Mouse (Mus musculus): ENCODE measurements around the gene Slc6a8. TPM values are rescaled to one million over a fixed set of nuclear protein-coding genes. Genes with fewer than 3 reads are reported as not detected.

The Slc6a8 gene
- polyA plus RNA-seq, 1 experiment from 2014 or later, result 0.50 TPM

- Histone ChIP-seq H3K4me2 (ENCODE audit: low read depth, low read length) (no peak overlapping the region), H3K36me3 (ENCODE audit: control insufficient read depth, insufficient read depth) (no peaks in the 10 kb centered on the region), H3K27ac (ENCODE audit: low read length) (no peak overlapping the region), H3K9ac (ENCODE audit: low read depth, low read length) (no peak overlapping the region), H3K4me1 (ENCODE audit: control insufficient read depth, low read depth, low read length) (no peaks in the 10 kb centered on the region), H3K4me3 (ENCODE audit: low read depth, low read length) (no peak overlapping the region), H3K27me3 (ENCODE audit: control insufficient read depth, insufficient read depth, low read depth, low read length) (no peaks in the 10 kb centered on the region; the same call in 1 of the 2 replicates), H3K9me3 (replicated peaks; ENCODE audit: control insufficient read depth, low read length) (no peaks in the 10 kb centered on the region)
- 21% methylated on average over 6 of the region's 6 CpGs for WGBS (ENCODE audit: insufficient replicate concordance)
- ATAC-seq (ENCODE audit: low read depth), result no peak; the same call in 1 of the 2 replicates
Observed at GRCm38 (mm10) chrX:73654177-73654576, 18.8 kb upstream of the Slc6a8 start.

- H3K9me3 ChIP-seq (replicated peaks; ENCODE audit: control insufficient read depth, low read length), result no peaks in the 10 kb centered on the region
- H3K36me3 ChIP-seq (ENCODE audit: control insufficient read depth, insufficient read depth), result no peaks in the 10 kb centered on the region
- peaks cover 6% of the 10 kb centered on the region for H3K27me3 ChIP-seq (ENCODE audit: control insufficient read depth, insufficient read depth, low read depth, low read length)
- H3K4me3 ChIP-seq (ENCODE audit: low read depth, low read length), result no peak overlapping the region
- no peak overlapping the region for H3K27ac ChIP-seq (ENCODE audit: low read length)
- H3K4me2 ChIP-seq (ENCODE audit: low read depth, low read length), result no peak overlapping the region
- WGBS (ENCODE audit: insufficient replicate concordance), result 23% methylated on average over 3 of the region's 3 CpGs
- H3K9ac ChIP-seq (ENCODE audit: low read depth, low read length), result no peak overlapping the region
- no peak for ATAC-seq (ENCODE audit: low read depth)
- H3K4me1 ChIP-seq (ENCODE audit: control insufficient read depth, low read depth, low read length), result no peaks in the 10 kb centered on the region
Observed at GRCm38 (mm10) chrX:73655529-73655928, 17.4 kb upstream of the Slc6a8 start.

GRCm38 (mm10) chrX:73658391-73658790 is 14.6 kb upstream of the Slc6a8 start:
- WGBS (ENCODE audit: insufficient replicate concordance), result 28% methylated on average over 7 of the region's 7 CpGs
- H3K9ac ChIP-seq (ENCODE audit: low read depth, low read length), result no peak overlapping the region

GRCm38 (mm10) chrX:73658936-73659574 is 13.9 kb upstream of the Slc6a8 start:
- 56% methylated on average over 13 of the region's 13 CpGs for WGBS (ENCODE audit: insufficient replicate concordance)
- no peak overlapping the region for H3K4me2 ChIP-seq (ENCODE audit: low read depth, low read length)
- H3K27ac ChIP-seq (ENCODE audit: low read length), result no peak overlapping the region
- H3K9ac ChIP-seq (ENCODE audit: low read depth, low read length), result no peak overlapping the region
- no peaks in the 10 kb centered on the region for H3K9me3 ChIP-seq (replicated peaks; ENCODE audit: control insufficient read depth, low read length)
- H3K27me3 ChIP-seq (ENCODE audit: control insufficient read depth, insufficient read depth, low read depth, low read length), result peaks cover 6% of the 10 kb centered on the region
- no peaks in the 10 kb centered on the region for H3K4me1 ChIP-seq (ENCODE audit: control insufficient read depth, low read depth, low read length)
- no peak for ATAC-seq (ENCODE audit: low read depth)
- no peaks in the 10 kb centered on the region for H3K36me3 ChIP-seq (ENCODE audit: control insufficient read depth, insufficient read depth)
- H3K4me3 ChIP-seq (ENCODE audit: low read depth, low read length), result no peak overlapping the region

More at GRCm38 (mm10) chrX:73658391-73658790, 14.6 kb upstream of the Slc6a8 start:
- Histone ChIP-seq H3K27me3 (ENCODE audit: control insufficient read depth, insufficient read depth, low read depth, low read length) (peaks cover 6% of the 10 kb centered on the region), H3K9me3 (replicated peaks; ENCODE audit: control insufficient read depth, low read length) (no peaks in the 10 kb centered on the region), H3K27ac (ENCODE audit: low read length) (no peak overlapping the region), H3K36me3 (ENCODE audit: control insufficient read depth, insufficient read depth) (no peaks in the 10 kb centered on the region), H3K4me1 (ENCODE audit: control insufficient read depth, low read depth, low read length) (no peaks in the 10 kb centered on the region), H3K4me2 (ENCODE audit: low read depth, low read length) (no peak overlapping the region), H3K4me3 (ENCODE audit: low read depth, low read length) (no peak overlapping the region)
- ATAC-seq (ENCODE audit: low read depth), result no peak

- ATAC-seq (ENCODE audit: low read depth), result no peak
- peak within 1 kb of the TSS; percentile 57 for H3K4me2 ChIP-seq (ENCODE audit: low read depth, low read length)
- 20% methylated on average over 54 of the region's 57 CpGs for WGBS (ENCODE audit: insufficient replicate concordance)
- H3K4me1 ChIP-seq (ENCODE audit: control insufficient read depth, low read depth, low read length), result no peaks in the 10 kb centered on the region
- H3K36me3 ChIP-seq (ENCODE audit: control insufficient read depth, insufficient read depth), result no peaks in the 10 kb centered on the region
- no peak within 1 kb of the TSS for H3K27ac ChIP-seq (ENCODE audit: low read length)
- H3K9me3 ChIP-seq (replicated peaks; ENCODE audit: control insufficient read depth, low read length), result no peaks in the 10 kb centered on the region
- H3K27me3 ChIP-seq (ENCODE audit: control insufficient read depth, insufficient read depth, low read depth, low read length), result peaks cover 6% of the 10 kb centered on the region
- H3K9ac ChIP-seq (ENCODE audit: low read depth, low read length), result peak within 1 kb of the TSS; percentile 16; the same call in 1 of the 2 replicates
- peak within 1 kb of the TSS; percentile 40 for H3K4me3 ChIP-seq (ENCODE audit: low read depth, low read length)
Observed at GRCm38 (mm10) chrX:73659575-73660283, 13.2 kb upstream of the Slc6a8 start, which contains the start of gene Pnck. Gene Pnck (minus strand): TSS chrX:73660117.

- Histone ChIP-seq H3K27me3 (ENCODE audit: control insufficient read depth, insufficient read depth, low read depth, low read length) (peaks cover 6% of the 10 kb centered on the region), H3K4me1 (ENCODE audit: control insufficient read depth, low read depth, low read length) (no peaks in the 10 kb centered on the region), H3K4me3 (ENCODE audit: low read depth, low read length) (peak overlapping the region; percentile 40), H3K9ac (ENCODE audit: low read depth, low read length) (no peak overlapping the region; the same call in 1 of the 2 replicates), H3K9me3 (replicated peaks; ENCODE audit: control insufficient read depth, low read length) (no peaks in the 10 kb centered on the region), H3K27ac (ENCODE audit: low read length) (no peak overlapping the region), H3K4me2 (ENCODE audit: low read depth, low read length) (peak overlapping the region; percentile 57), H3K36me3 (ENCODE audit: control insufficient read depth, insufficient read depth) (no peaks in the 10 kb centered on the region)
- ATAC-seq (ENCODE audit: low read depth), result no peak
- 50% methylated on average over 3 of the region's 3 CpGs for WGBS (ENCODE audit: insufficient replicate concordance)
Observed at GRCm38 (mm10) chrX:73660284-73660665, 12.7 kb upstream of the Slc6a8 start.

GRCm38 (mm10) chrX:73663143-73663542 is 9.8 kb upstream of the Slc6a8 start:
- H3K4me1 ChIP-seq (ENCODE audit: control insufficient read depth, low read depth, low read length), result no peaks in the 10 kb centered on the region
- peaks cover 6% of the 10 kb centered on the region for H3K27me3 ChIP-seq (ENCODE audit: control insufficient read depth, insufficient read depth, low read depth, low read length)
- no peaks in the 10 kb centered on the region for H3K9me3 ChIP-seq (replicated peaks; ENCODE audit: control insufficient read depth, low read length)
- H3K9ac ChIP-seq (ENCODE audit: low read depth, low read length), result no peak overlapping the region
- H3K36me3 ChIP-seq (ENCODE audit: control insufficient read depth, insufficient read depth), result no peaks in the 10 kb centered on the region
- no peak overlapping the region for H3K4me3 ChIP-seq (ENCODE audit: low read depth, low read length)
- H3K27ac ChIP-seq (ENCODE audit: low read length), result no peak overlapping the region
- ATAC-seq (ENCODE audit: low read depth), result no peak
- H3K4me2 ChIP-seq (ENCODE audit: low read depth, low read length), result no peak overlapping the region

- H3K36me3 ChIP-seq (ENCODE audit: control insufficient read depth, insufficient read depth), result no peaks in the 10 kb centered on the region
- peak; percentile 54; the same call in 1 of the 2 replicates for ATAC-seq (ENCODE audit: low read depth)
- WGBS (ENCODE audit: insufficient replicate concordance), result 56% methylated on average over 4 of the region's 4 CpGs
- H3K9me3 ChIP-seq (replicated peaks; ENCODE audit: control insufficient read depth, low read length), result no peaks in the 10 kb centered on the region
- no peak overlapping the region for H3K9ac ChIP-seq (ENCODE audit: low read depth, low read length)
- no peak overlapping the region for H3K4me3 ChIP-seq (ENCODE audit: low read depth, low read length)
- H3K27ac ChIP-seq (ENCODE audit: low read length), result no peak overlapping the region
- H3K4me1 ChIP-seq (ENCODE audit: control insufficient read depth, low read depth, low read length), result no peaks in the 10 kb centered on the region
- peaks cover 26% of the 10 kb centered on the region for H3K27me3 ChIP-seq (ENCODE audit: control insufficient read depth, insufficient read depth, low read depth, low read length)
- no peak overlapping the region for H3K4me2 ChIP-seq (ENCODE audit: low read depth, low read length)
Observed at GRCm38 (mm10) chrX:73672031-73672431, 919 bp upstream of the Slc6a8 start.

- Histone ChIP-seq H3K27me3 (ENCODE audit: control insufficient read depth, insufficient read depth, low read depth, low read length) (peaks cover 26% of the 10 kb centered on the region), H3K4me2 (ENCODE audit: low read depth, low read length) (peak overlapping the region; percentile 68), H3K4me3 (ENCODE audit: low read depth, low read length) (peak overlapping the region; percentile 57), H3K4me1 (ENCODE audit: control insufficient read depth, low read depth, low read length) (no peaks in the 10 kb centered on the region), H3K27ac (ENCODE audit: low read length) (no peak overlapping the region), H3K9me3 (replicated peaks; ENCODE audit: control insufficient read depth, low read length) (no peaks in the 10 kb centered on the region), H3K36me3 (ENCODE audit: control insufficient read depth, insufficient read depth) (no peaks in the 10 kb centered on the region), H3K9ac (ENCODE audit: low read depth, low read length) (no peak overlapping the region; the same call in 1 of the 2 replicates)
- no peak for ATAC-seq (ENCODE audit: low read depth)
- 24% methylated on average over 27 of the region's 42 CpGs for WGBS (ENCODE audit: insufficient replicate concordance)
Observed at GRCm38 (mm10) chrX:73673619-73673967, 643 bp downstream of the Slc6a8 start.
